Mouse (Mus musculus): Measurements from ENCODE around the gene Atg101. TPM values are rescaled to one million over a fixed set of nuclear protein-coding genes. Genes with fewer than 3 reads are reported as not detected.

Gene Atg101
- polyA plus RNA-seq, 1 experiment from 2014 or later, result 74.2 TPM

DNA sequence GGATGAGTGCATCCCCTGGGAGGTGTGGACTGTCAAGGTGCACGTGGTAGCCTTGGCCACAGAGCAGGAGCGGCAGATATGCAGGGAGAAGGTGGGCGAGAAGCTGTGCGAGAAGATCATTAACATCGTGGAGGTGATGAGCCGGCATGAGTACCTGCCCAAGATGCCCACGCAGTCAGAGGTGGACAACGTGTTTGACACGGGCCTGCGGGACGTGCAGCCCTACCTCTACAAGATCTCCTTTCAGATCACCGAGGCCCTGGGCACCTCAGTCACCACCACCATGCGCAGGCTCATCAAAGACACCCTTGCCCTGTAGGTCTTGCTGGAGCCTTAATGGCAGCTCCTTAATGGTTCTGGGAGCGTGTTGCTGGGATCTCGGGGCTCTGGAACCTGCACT, 6.3 kb downstream of the Atg101 start:
- DNase-seq (ENCODE audit: low spot score), result no peak
- TF ChIP-seq CTCF (IDR thresholded peaks at IDR 0.05) (no peak), EP300 (IDR thresholded peaks at IDR 0.05) (no peak)

DNA sequence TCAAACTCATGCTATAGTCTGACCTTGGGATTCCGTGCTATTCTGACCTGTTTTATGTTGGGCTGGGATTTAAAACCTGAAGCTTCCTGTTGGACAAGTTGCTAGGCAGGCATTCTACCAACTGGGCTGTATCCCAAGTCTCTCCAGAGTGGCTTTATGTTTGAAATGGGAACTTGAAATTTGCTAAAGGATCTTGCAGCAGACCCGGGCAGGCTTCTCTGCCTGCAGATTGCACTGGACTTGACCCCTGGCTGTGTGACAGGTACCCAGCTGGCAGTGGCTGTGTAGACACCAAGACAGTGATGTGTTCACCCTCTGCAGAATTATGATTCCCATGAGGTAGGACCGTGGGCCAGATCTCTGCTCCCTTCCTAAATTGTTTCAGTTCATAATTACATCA, 7.9 kb downstream of the Atg101 start:
- Histone ChIP-seq H3K9me3 (ENCODE audit: low read length) (no peaks in the 10 kb centered on the region), H3K4me3 (ENCODE audit: low read depth, low read length) (no peak overlapping the region), H3K36me3 (ENCODE audit: insufficient read depth, low read length) (peaks cover 32% of the 10 kb centered on the region), H3K4me2 (replicated peaks; ENCODE audit: low read depth, low read length) (no peak overlapping the region), H3K27me3 (replicated peaks; ENCODE audit: insufficient read depth, low read length) (no peaks in the 10 kb centered on the region), H3K27ac (ENCODE audit: low read length) (no peak overlapping the region), H3K9ac (replicated peaks; ENCODE audit: low read depth) (no peak overlapping the region), H3K4me1 (ENCODE audit: insufficient read depth, low read depth, low read length) (no peaks in the 10 kb centered on the region)
- ATAC-seq, result no peak
- peak; percentile 44 for DNase-seq (ENCODE audit: low spot score)
- no peak for TF ChIP-seq CTCF (IDR thresholded peaks at IDR 0.05)
- 62% methylated on average over 3 of the region's 3 CpGs for WGBS

More for the DNA sequence above, 6.3 kb downstream of the Atg101 start:
- H3K27me3 ChIP-seq (replicated peaks; ENCODE audit: insufficient read depth, low read length), result no peaks in the 10 kb centered on the region
- 93% methylated on average over 15 of the region's 15 CpGs for WGBS
- H3K4me3 ChIP-seq (ENCODE audit: low read depth, low read length), result no peak overlapping the region
- no peak overlapping the region for H3K27ac ChIP-seq (ENCODE audit: low read length)
- H3K4me2 ChIP-seq (replicated peaks; ENCODE audit: low read depth, low read length), result no peak overlapping the region
- no peaks in the 10 kb centered on the region for H3K9me3 ChIP-seq (ENCODE audit: low read length)
- peaks cover 38% of the 10 kb centered on the region for H3K36me3 ChIP-seq (ENCODE audit: insufficient read depth, low read length)
- no peak for ATAC-seq
- H3K4me1 ChIP-seq (ENCODE audit: insufficient read depth, low read depth, low read length), result 0 out of 2 replicates have a peak, but pooled peaks cover 1% of the 10 kb centered on the region
- H3K9ac ChIP-seq (replicated peaks; ENCODE audit: low read depth), result no peak overlapping the region

DNA sequence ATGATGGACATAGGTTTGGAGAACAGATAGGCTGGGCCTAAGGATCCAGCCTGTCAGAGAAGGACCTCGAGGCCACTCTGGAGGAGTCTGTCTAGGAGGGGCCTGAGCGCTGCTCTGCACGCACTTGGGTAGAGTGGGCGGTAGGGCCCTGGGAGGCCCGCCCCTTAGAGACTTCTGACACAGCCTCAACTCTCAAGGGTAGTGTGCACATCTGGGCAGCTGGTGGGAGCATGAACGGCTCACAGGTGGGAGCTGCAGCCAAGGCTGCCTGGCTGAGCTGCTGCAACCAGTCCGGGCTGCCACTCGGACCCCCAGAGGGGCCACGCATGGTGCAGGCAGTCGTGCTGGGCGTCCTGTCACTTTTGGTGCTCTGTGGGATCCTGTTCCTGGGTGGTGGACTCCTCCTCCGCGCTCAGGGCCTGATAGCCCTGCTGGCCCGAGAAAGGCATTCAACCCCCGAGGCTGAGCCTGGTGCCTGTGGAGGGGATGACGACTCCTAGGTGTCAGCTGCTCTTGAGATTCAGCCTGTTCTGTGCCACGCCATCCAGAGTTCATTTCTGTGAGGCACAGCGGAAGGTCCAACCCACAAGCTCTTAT, 9.1 kb downstream of the Atg101 start, which contains the start of gene 6030408B16Rik:
Gene 6030408B16Rik (plus strand): TSS at position 188 of the 597 bp plus-strand sequence.
- peak; percentile 51 for ATAC-seq
- Histone ChIP-seq H3K4me1 (ENCODE audit: insufficient read depth, low read depth, low read length) (no peaks in the 10 kb centered on the region), H3K9me3 (ENCODE audit: low read length) (no peaks in the 10 kb centered on the region), H3K4me3 (ENCODE audit: low read depth, low read length) (peak within 1 kb of the TSS; percentile 33), H3K36me3 (ENCODE audit: insufficient read depth, low read length) (peaks cover 21% of the 10 kb centered on the region), H3K4me2 (replicated peaks; ENCODE audit: low read depth, low read length) (peak within 1 kb of the TSS; percentile 44), H3K27ac (ENCODE audit: low read length) (peak within 1 kb of the TSS; percentile 87), H3K9ac (replicated peaks; ENCODE audit: low read depth) (peak within 1 kb of the TSS; percentile 44), H3K27me3 (replicated peaks; ENCODE audit: insufficient read depth, low read length) (no peaks in the 10 kb centered on the region)
- TF ChIP-seq CTCF (IDR thresholded peaks at IDR 0.05) (no peak), EP300 (IDR thresholded peaks at IDR 0.05) (no peak)
- DNase-seq (ENCODE audit: low spot score), result peak; percentile 72
- 36% methylated on average over 18 of the region's 18 CpGs for WGBS

DNA sequence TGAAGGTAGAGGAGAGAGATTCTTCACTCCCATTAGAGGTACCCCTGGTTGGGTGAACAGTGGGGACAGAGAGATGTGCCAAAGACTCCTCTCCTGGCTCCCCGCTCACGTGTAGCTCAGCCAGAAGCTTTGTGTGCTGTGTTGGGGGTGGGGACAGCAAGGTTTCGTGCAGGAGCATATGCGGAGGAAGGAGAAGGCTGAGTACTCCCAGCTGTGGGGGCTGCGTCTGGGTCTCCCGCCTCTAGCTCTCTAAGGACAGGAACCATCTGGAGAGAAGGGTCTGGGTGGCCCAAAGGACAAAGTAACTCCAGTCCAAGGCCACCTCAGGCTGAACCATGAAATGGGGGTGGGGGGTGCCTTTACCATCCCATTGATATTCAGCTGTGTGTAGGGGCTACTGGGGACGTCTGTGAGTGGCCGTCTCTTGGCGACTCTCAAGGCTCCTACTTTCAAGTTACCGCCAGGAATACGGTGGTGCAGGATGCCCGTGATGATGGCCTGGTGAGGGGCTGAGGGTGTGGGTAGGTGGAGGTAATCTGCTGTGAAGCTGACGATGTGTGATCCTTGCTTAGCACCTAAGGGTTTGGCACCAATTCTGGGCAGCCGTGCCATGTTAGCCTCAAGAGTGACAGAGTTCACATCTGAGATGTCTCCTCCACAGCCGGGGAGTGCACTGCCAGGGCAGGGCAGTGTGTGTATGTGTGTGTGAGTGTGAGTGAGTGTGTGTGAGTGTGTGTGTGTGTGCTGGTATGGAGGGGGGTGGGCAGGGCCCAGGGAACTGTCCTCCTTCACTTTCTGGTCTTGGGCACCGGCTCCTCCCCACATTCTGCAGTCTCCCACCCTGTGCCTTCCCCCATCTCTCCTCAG, 10.2 kb downstream of the Atg101 start:
- H3K36me3 ChIP-seq (ENCODE audit: insufficient read depth, low read length), result peaks cover 11% of the 10 kb centered on the region
- WGBS, result 35% methylated on average over 16 of the region's 16 CpGs
- peak overlapping the region; percentile 87 for H3K27ac ChIP-seq (ENCODE audit: low read length)
- no peaks in the 10 kb centered on the region for H3K9me3 ChIP-seq (ENCODE audit: low read length)
- no peak for TF ChIP-seq EP300 (IDR thresholded peaks at IDR 0.05)
- TF ChIP-seq CTCF (IDR thresholded peaks at IDR 0.05), result no peak
- no peaks in the 10 kb centered on the region for H3K27me3 ChIP-seq (replicated peaks; ENCODE audit: insufficient read depth, low read length)
- ATAC-seq, result peak; percentile 68
- DNase-seq (ENCODE audit: low spot score), result peak; percentile 89
- no peaks in the 10 kb centered on the region for H3K4me1 ChIP-seq (ENCODE audit: insufficient read depth, low read depth, low read length)
- H3K4me3 ChIP-seq (ENCODE audit: low read depth, low read length), result peak overlapping the region; percentile 33
- H3K4me2 ChIP-seq (replicated peaks; ENCODE audit: low read depth, low read length), result peak overlapping the region; percentile 44
- H3K9ac ChIP-seq (replicated peaks; ENCODE audit: low read depth), result peak overlapping the region; percentile 44

DNA sequence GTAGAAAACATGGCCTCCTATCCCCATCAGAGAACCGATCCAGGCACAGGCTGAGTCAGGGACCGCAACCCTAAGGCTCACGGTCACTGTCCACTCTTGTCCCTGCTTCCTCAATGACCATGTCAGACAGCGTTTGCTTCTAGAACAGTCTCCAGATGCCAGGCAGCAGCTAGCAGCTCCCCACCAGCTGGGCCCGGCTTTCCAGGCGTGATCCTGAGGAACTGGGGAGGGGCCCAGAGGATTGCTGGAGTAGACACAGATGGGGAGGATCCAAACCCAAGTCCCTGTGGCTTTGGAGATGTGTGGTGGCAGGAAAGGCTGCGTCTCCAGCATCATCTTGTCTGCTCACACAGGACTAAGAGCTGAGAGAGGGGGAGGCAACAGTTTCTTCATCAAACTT, 11.0 kb downstream of the Atg101 start:
- H3K27ac ChIP-seq (ENCODE audit: low read length), result peak overlapping the region; percentile 87

DNA sequence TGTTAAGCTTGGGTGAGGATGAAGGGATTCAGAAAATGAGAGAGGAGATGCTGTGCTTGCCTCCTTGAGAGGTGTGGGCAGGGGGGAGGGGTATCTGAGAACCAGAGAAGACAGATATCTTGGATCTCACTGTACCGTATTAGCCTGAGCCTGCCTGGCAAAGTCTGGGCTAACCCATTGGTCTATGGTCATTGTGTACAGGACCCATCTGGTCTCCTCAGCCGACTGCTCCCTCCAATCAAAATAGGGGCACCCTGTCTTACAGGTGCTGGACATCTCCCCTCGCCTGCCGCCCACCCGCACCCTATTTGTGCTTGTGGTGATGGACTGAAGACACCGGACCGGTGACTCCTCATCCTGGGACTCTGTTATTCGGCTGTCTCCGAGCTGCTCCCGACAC, 11.5 kb downstream of the Atg101 start:
- DNase-seq (ENCODE audit: low spot score), result no peak
- no peak overlapping the region for H3K4me3 ChIP-seq (ENCODE audit: low read depth, low read length)
- peak overlapping the region; percentile 66 for H3K27ac ChIP-seq (ENCODE audit: low read length)
- ATAC-seq, result peak; percentile 5; the same call in 1 of the 2 replicates
- TF ChIP-seq CTCF (IDR thresholded peaks at IDR 0.05) (no peak), EP300 (IDR thresholded peaks at IDR 0.05) (no peak)
- H3K27me3 ChIP-seq (replicated peaks; ENCODE audit: insufficient read depth, low read length), result no peaks in the 10 kb centered on the region
- no peak overlapping the region for H3K9ac ChIP-seq (replicated peaks; ENCODE audit: low read depth)
- H3K9me3 ChIP-seq (ENCODE audit: low read length), result no peaks in the 10 kb centered on the region
- no peaks in the 10 kb centered on the region for H3K4me1 ChIP-seq (ENCODE audit: insufficient read depth, low read depth, low read length)
- WGBS, result 65% methylated on average over 10 of the region's 10 CpGs
- peaks cover 4% of the 10 kb centered on the region for H3K36me3 ChIP-seq (ENCODE audit: insufficient read depth, low read length)
- H3K4me2 ChIP-seq (replicated peaks; ENCODE audit: low read depth, low read length), result no peak overlapping the region; the same call in 1 of the 2 replicates

More for the DNA sequence above, 11.0 kb downstream of the Atg101 start:
- H3K9me3 ChIP-seq (ENCODE audit: low read length), result no peaks in the 10 kb centered on the region
- peak; percentile 69 for ATAC-seq
- no peak overlapping the region for H3K9ac ChIP-seq (replicated peaks; ENCODE audit: low read depth)
- peak overlapping the region; percentile 33; the same call in 1 of the 2 replicates for H3K4me3 ChIP-seq (ENCODE audit: low read depth, low read length)
- peak; percentile 91 for DNase-seq (ENCODE audit: low spot score)
- no peaks in the 10 kb centered on the region for H3K27me3 ChIP-seq (replicated peaks; ENCODE audit: insufficient read depth, low read length)
- WGBS, result 46% methylated on average over 7 of the region's 7 CpGs
- peak overlapping the region; percentile 44 for H3K4me2 ChIP-seq (replicated peaks; ENCODE audit: low read depth, low read length)
- H3K4me1 ChIP-seq (ENCODE audit: insufficient read depth, low read depth, low read length), result no peaks in the 10 kb centered on the region
- TF ChIP-seq CTCF (IDR thresholded peaks at IDR 0.05), result no peak
- TF ChIP-seq EP300 (IDR thresholded peaks at IDR 0.05), result peak; percentile 50; the same call in 1 of the 2 replicates
- peaks cover 9% of the 10 kb centered on the region for H3K36me3 ChIP-seq (ENCODE audit: insufficient read depth, low read length)
